In genomic region chr12:112898960-112899359, GRCm38 (mm10) we compare ENCODE assay signal across 31 mouse cellular contexts. TPM values are rescaled to one million over a fixed set of nuclear protein-coding genes. Genes with fewer than 3 reads are reported as not detected.
"Had no signal": no experiment of that assay in that cellular context is flagged by ENCODE, and none has a peak within 500 bp of the region (broad histone marks: within the 10 kb centered on the region; RNA-seq: fewer than 3 reads in every experiment).

No protein-coding gene starts in this region.

- H3K9me3 ChIP-seq: heart, embryonic 13.5 days; heart, embryonic 15.5 days; hindbrain, embryonic 13.5 days; intestine, embryonic 15.5 days; limb, embryonic 10.5 days; limb, embryonic 12.5 days; liver, embryonic 13.5 days; liver, embryonic 15.5 days had no signal

- H3K27ac ChIP-seq: heart, embryonic 13.5 days; heart, embryonic 15.5 days; hindbrain, embryonic 13.5 days; intestine, embryonic 15.5 days; layer of hippocampus, adult 2 months; left cerebral cortex, adult 2 months; limb, embryonic 10.5 days; limb, embryonic 12.5 days; liver, embryonic 13.5 days; liver, embryonic 15.5 days had no signal

- H3K27me3 ChIP-seq: intestine, embryonic 15.5 days had no signal

- DNase-seq: gastrocnemius, adult 2 months; gastrocnemius, postnatal 10 days; gastrocnemius, postnatal 25 days; heart, adult 2 months; heart, postnatal 14 days; heart, postnatal 4 days; kidney, adult 18-20 months; kidney, adult 8-10 months; kidney, postnatal 10 days; kidney, postnatal 25 days; kidney, postnatal 4 days; liver; liver, embryonic 13.5 days had no signal

- H3K9ac ChIP-seq: heart, embryonic 13.5 days; heart, embryonic 15.5 days; hindbrain, embryonic 13.5 days; intestine, embryonic 15.5 days; limb, embryonic 12.5 days; liver, embryonic 13.5 days; liver, embryonic 15.5 days had no signal

- H3K4me2 ChIP-seq: heart, embryonic 11.5 days; heart, embryonic 13.5 days; heart, embryonic 15.5 days; intestine, embryonic 15.5 days; limb, embryonic 12.5 days; liver, embryonic 11.5 days; liver, embryonic 13.5 days; liver, embryonic 15.5 days had no signal

- H3K4me3 ChIP-seq: heart, adult 2 months; heart, embryonic 13.5 days; heart, embryonic 15.5 days; hindbrain, embryonic 13.5 days; intestine, embryonic 15.5 days; layer of hippocampus, adult 2 months; left cerebral cortex, adult 2 months; limb, embryonic 10.5 days; limb, embryonic 12.5 days; liver, embryonic 13.5 days; liver, embryonic 15.5 days had no signal

- H3K36me3 ChIP-seq: heart, embryonic 13.5 days; heart, embryonic 15.5 days; intestine, embryonic 15.5 days; limb, embryonic 10.5 days; limb, embryonic 12.5 days; liver, embryonic 13.5 days; liver, embryonic 15.5 days had no signal

- ATAC-seq: hindbrain, embryonic 16.5 days; inflammation-experienced regulatory T-cells, adult 6 months; intestine, embryonic 15.5 days; intestine, postnatal 0 days had no signal

- H3K4me1 ChIP-seq: liver, embryonic 15.5 days had no signal

RNA-seq across cellular contexts. Expression of gene Gpr132, which starts 30.9 kb away (rescaled TPM):
- total RNA-seq: layer of hippocampus, adult 2 months; layer of hippocampus, postnatal 10 days; left cerebral cortex, postnatal 14 days; left cerebral cortex, postnatal 36 days had no signal
- polyA plus RNA-seq: hindbrain, embryonic 11.5 days; hindbrain, embryonic 13.5 days; limb, embryonic 10.5 days; limb, embryonic 12.5 days had no signal
